Mouse (Mus musculus): ENCODE measurements at regions not wholly inside any gene's neighbourhood (a gene's known extent, or its start where the extent isn't known, plus 50 kb on each side); places are given as distances from the start of the nearest gene placed in this dataset.
A peak's percentile ranks its signal among the peaks of the same experiment; 100 is the strongest.

DNA sequence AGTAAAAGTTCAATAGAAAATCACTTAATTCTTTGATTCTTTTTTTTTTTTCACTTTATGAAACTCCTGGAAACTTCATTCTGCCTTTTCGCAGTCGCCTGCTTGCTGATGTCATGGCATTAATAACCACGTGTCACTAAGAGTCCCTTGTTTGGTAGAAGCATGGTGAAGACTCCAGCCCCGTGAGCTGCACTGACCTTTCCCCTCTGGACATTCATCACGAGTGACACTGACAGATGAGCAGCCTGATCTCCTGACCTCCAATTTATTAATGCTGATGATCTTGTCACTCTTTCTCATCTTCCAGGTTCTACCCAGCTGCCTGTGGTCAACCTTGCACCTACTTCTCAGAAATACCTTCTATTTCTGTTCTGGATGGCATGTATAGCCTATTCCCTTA is 867.1 kb upstream of the Slit2 start:
- DNase-seq = no peak

DNA sequence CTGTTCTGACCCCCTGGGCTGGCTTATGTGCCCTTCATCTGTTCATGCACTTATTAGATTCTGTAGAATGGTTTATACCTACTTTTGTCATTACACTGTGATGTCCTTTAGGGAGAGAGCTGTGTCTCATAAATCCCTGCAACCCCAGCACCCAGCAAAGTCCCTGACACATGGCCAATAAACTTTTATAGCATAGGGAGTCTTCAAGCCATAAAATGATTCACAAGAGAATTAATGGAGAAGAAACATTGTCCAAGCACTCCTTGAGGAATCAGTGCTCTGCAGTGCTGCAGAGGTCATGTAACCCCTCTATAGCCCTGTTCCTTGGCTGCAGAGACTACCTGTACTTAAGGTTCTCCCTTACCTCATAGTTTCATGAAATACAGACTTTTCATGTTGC is 887.2 kb upstream of the Slit2 start:
- no peak for DNase-seq

DNA sequence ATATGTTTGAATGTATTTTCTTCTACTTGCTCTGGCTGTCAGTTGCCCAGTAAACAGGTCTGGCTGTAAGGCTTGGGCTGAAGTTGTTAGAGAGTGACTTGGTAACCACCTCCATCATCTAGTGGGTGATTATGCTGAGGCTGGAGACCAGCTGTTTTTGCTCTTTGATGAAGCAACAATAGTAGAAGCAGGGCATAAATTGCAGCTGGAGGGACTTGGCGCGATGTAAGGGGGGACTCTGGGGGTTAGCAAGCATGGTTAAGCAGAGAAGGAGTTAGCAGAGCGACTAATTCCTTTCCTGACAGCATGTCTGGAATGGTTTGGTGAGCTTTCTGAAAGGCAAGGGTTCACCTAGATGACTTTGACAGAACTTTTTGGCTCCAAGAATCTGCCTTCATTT is 930.0 kb upstream of the Slit2 start:
- DNase-seq = no peak

GRCm38 (mm10) chr5:47036752-47037151 is 946.2 kb upstream of the Slit2 start:
- no peak for DNase-seq

GRCm38 (mm10) chr5:47034021-47034420 is 948.9 kb upstream of the Slit2 start:
- DNase-seq = no peak

DNA sequence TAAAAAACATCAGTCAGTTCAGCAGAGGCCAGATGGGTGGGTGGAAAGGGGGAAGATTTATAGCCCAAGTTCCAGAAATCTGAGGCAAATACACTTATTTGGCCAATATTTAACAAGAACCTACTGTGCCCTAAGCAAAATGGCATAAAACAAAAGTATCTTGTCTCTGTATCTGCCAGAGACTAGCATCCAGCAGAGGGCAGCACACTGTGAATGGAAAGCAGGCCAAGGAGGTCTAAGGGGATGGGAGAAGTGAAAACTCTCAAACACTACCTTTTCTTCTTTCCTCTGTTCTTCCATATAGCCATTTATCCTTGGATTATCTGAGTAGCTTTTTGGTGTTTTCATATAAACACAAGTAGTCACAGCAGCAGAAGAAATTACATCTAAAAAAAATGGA is 968.6 kb upstream of the Slit2 start:
- peak; percentile 28 for DNase-seq

GRCm38 (mm10) chr5:46992557-46992956 is 990.4 kb upstream of the Slit2 start:
- DNase-seq = no peak

GRCm38 (mm10) chr5:46986519-46986918 is 996.4 kb upstream of the Slit2 start:
- no peak for DNase-seq

GRCm38 (mm10) chr5:46980326-46980725 is 1002.6 kb upstream of the Slit2 start:
- no peak for DNase-seq

GRCm38 (mm10) chr5:46968870-46969436 is 1014.0 kb upstream of the Slit2 start:
- no peak for DNase-seq

DNA sequence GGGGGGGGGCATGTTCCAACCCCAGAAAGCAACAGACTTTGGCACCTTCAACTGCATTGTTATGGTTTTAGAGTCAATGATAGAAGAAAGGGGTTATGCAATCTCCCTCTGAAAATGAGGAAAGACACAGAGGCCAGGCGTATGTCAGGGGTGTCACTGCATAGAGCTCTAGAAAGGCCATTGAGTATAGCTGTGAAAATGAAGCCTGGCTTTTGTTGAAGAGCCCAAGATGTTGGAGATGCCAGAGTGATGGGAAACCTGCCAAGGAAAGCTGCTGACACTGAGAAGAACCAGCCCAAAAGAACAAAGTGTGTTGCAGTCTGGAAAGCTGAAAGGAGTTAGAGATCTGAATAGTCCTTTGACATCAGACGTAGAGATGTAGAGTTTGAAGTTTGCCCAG is 1022.2 kb upstream of the Slit2 start:
- no peak for DNase-seq

DNA sequence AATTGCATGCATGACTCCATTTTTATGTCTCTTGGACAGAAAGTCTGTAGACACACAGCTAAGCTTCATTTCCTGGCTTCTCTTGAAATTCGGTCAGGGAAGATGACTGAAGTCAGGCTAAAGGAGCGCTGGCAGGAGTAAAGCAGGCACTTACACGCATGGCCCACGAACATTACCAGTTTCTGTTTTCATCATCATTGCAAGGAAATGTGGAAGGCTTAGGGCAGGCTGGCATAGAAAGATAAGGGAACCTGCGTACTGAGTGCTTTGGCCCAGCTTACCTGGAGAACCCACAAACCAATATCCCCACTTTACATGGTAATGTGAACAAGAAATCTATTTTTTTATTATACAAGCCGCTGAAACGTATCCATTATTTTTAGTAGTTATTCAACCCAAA is 1056.6 kb upstream of the Slit2 start:
- DNase-seq = no peak

GRCm38 (mm10) chr5:46901909-46902308 is 1044.5 kb upstream of the Lcorl start:
- DNase-seq = peak; percentile 13

DNA sequence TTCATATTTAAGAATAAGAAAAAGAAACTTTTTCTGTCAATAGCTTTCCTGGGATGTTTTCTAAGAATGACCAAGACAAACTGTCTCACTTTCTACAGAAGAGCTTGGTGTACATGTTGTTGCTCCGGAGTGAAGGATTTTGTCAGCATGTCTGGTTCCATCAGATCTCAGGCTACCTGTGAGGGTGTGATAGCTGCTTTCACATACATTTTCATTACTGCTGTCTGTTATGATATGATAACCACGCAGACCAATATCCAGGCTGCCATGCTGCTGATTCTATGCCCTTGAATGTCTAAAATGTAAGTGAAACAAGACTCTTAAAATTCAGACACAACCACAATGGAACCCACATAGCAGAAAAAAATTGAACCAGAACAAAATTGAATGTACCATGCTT is 1036.6 kb upstream of the Lcorl start:
- DNase-seq = no peak

- DNase-seq = no peak
Measured at GRCm38 (mm10) chr5:46883956-46884355, 1026.5 kb upstream of the Lcorl start.

GRCm38 (mm10) chr5:46856837-46857236 is 999.4 kb upstream of the Lcorl start:
- DNase-seq = no peak

DNA sequence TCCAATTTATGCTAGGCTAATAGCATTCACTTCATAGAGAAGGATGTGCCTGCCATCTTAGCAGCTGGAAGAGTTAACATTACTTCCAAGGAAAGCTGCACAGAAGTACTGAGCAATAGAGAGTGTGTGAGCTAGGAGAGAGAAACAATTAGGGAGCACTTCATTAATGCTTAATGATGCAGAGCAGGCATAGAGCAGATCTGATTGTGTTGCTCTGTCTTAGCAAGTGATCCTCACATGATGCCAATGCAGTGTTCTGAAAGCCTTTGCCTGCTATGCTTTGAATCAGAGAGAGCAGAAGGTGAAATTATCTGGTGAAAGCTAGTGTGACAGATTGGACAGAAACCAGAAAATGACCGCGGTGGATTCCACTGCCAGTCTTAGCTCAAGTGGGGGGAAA is 987.8 kb upstream of the Lcorl start:
- DNase-seq = no peak

- DNase-seq = no peak
Measured at GRCm38 (mm10) chr5:46836810-46837209, 979.4 kb upstream of the Lcorl start.

- DNase-seq = no peak
Measured at GRCm38 (mm10) chr5:46830797-46831618, 973.6 kb upstream of the Lcorl start.

GRCm38 (mm10) chr5:46830114-46830513 is 972.7 kb upstream of the Lcorl start:
- DNase-seq = no peak

DNA sequence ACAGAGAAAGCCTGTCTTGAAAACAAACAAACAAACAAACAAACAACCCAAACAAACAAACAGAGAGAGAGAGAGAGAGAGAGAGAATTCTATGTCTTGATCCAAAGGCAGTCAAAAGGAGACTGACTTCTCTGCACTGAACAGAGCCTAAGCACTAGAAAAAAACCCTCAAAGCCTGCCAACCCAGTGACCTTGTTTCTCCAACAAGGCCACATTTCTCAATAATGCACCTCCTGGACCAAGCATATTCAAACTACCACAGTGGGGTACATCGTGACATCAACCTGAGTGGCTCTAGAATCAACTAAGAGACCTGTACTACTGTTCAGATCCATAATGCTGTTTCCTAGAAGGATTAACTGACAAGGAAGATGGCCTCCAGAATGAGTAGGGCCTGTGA is 969.0 kb upstream of the Lcorl start:
- DNase-seq = no peak

DNA sequence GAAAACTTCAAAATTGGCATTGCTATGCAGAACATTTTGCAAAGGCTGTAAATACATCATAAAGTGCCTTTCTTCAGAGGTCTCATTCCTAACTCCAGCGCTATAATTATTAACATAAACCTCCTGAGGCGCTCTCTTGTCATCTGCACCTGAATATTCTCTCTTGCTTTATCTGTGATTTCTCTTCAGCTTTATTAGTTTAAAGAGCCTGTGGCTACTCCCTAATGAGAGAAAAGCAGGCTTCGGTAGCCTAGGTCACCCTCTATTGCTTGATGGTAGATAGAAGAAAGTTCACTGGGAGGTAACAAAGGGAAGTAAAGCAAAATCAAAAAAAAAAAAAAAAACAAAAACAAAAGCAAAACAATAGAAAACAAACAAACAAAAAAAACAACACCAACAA is 967.5 kb upstream of the Lcorl start:
- DNase-seq = no peak

DNA sequence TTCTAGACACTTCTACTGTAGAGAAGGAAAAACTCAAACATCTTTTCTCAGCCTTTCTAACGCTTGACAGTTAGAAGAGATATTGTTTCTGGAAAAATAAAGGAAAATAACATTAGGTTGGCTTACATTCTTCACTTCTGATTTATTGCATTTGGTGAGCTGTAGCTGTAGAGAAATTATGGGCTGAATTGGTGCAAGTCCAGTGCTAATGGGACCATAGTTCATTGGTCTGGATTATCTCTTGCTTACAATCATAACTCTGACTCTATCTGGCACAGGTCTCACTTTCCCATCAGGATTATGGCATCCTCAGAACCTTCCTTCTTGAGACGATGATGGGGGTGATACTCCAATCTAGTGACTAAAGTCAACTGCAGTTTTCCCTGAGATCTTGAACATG is 937.7 kb upstream of the Lcorl start:
- DNase-seq = no peak

DNA sequence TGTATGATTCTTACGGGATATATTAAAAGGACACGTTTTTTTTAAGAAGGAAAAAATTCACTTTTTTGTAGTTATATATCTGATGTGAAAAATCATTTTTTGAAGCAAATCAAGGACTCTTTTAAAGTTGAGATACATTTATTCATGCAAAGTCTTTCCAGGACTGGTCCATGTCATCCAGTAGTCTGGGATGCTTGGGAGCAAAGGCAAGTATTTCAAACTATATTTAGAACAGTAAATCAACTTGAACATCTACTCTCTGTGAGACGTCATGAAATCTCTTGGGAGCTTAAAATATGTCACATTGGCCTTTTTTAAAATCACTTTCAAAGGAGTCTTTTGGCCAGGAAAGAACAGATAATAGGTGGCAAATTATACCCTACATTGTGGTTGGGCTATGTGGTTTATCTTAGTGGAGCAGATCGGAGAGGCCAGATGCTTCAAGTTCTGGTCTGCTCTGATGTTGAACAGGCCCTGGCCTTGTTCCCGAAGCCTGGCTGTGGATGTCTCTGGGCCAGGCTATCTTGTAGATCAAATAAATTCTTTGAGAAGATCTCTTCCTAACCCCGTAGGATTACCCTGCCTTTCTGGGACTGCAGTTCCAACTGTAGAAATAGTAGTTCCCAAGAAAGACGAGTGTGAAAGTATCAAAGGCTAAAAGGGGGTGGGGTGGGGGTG is 936.8 kb upstream of the Lcorl start:
- DNase-seq = no peak

Measured in kidney, adult 9 months (tissue).